Mouse (Mus musculus): ENCODE results near the gene Itgb3.

Gene Itgb3

DNA sequence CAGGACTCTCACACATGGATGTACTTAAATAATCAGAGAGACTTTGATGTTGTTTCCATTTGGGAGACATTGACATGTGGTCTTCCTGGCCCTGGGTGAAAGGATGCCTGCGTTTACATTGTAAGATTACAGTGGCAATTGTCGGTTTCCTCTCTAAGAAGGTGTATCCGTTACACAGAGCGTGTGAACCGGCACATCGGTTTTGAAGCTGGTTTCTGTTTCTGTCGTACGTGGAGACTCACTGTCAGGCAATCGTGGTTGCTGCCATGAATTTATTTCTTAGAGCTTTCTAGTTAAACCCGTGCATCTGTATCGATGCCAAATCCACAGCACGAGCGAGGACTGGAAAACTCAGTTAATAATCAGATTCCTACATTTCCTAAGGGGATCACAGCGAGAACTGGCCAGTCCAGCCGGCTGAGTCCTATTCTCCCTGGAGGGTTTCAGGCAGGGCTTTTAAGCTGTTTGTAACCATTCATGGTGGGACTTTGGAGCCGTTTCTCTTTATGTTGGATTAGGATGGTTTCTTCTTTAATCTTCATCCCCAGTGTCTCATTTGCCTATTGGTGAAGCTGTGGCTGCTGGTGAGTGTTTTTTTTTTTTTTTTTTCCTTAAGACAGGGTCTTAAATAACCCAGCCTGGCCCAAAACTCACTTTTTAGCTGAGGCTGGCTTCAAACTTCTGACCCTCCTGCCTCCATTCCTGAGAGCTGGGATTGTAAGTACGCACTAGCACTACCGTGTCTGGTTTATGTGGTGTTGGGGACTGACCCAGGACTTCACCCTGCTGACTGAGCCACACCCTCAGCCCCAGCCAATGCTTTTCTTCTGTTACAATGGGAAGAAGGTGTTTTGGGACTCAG, 26.1 kb upstream of the Itgb3 start:
- intact Hi-C loops (cut with DNase I): no loop called here

DNA sequence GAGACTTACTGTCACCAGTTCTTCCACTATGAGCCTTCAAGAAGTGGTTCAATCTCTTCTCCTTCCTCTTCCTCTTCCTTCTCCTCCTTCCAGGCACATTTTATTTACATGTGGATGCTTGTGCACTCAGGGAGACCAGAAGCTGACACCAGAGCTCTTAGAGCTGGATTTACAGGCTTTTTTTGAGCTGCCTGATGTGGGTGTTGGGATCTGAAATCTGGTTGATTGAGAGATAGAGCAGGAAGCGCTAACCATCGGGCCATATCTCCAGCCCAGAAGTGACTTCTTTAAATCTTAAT, 25.5 kb upstream of the Itgb3 start:
- intact Hi-C loops (cut with DNase I): no loop called here

GRCm38 (mm10) chr11:104582630-104583364, 25.0 kb upstream of the Itgb3 start:
- intact Hi-C loops (cut with DNase I): no loop called here

DNA sequence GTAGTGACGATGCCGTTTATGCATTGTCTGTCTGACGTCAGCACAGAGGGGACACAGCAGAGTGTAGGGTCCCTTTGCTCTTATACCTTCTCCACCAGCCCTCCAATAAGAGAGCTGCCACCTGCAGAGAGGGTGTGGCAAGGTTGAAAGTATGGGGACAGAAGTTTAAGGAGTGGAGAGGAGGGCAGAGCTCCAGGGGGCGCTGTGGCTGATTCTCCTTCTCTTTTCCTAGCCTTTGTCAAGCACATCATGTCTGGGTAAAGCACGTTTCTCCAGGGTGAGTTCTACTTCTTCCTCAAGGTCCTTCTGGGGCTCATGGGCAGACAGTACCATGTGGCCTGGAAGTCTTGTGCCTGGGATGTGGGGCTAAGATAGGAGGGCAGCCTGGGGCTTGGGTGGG, 22.3 kb upstream of the Itgb3 start:
- intact Hi-C loops (cut with DNase I): no loop called here

- intact Hi-C loops (cut with DNase I): no loop called here
These were observed 19.9 kb upstream of the Itgb3 start for GRCm38 (mm10) chr11:104587904-104588303.

DNA sequence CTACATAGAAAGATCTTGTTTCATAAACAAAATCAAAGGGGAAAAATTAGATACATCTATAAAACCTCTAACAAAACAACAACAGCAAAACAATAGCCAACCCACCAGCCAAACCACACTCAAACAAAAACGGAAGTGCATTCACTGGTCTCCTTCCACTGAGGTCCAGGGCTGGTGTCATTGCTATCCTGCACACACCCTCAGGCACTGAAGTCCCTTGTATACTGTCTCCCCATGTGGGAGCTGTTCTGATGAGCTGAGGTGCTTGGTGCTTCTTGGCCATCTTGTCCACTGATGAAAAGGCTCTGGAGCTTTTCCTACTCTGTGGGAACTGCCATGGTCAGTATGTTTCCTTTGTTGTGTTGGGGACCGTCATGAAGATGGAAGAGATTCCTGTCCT, 19.3 kb upstream of the Itgb3 start:
- intact Hi-C loops (cut with DNase I): no loop called here

GRCm38 (mm10) chr11:104589570-104589969, 18.2 kb upstream of the Itgb3 start:
- intact Hi-C loops (cut with DNase I): no loop called here

DNA sequence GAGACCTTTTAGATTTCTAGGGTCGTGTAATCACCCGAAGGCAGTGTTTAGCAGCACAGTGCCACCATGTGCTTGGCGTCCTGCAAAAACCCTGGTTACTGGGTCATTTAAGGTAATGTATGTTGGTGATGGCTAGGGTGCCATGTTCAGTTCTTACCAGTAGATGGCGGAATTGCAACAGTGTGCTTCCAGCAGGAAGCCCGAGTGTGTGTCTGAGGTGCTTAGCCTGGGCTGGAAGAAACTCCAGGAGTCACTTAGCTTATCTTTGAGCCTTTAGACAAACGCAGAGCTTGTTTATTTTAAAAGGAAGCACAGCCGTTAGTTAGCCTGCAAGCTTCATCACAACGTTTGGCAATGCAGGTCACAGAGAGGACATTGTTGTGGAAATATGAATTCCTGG, 17.7 kb upstream of the Itgb3 start:
- intact Hi-C loops (cut with DNase I): no loop called here

- intact Hi-C loops (cut with DNase I): no loop called here
These were observed 15.5 kb upstream of the Itgb3 start for GRCm38 (mm10) chr11:104592066-104592835.

GRCm38 (mm10) chr11:104596365-104596764, 11.4 kb upstream of the Itgb3 start:
- intact Hi-C loops (cut with DNase I): no loop called here

DNA sequence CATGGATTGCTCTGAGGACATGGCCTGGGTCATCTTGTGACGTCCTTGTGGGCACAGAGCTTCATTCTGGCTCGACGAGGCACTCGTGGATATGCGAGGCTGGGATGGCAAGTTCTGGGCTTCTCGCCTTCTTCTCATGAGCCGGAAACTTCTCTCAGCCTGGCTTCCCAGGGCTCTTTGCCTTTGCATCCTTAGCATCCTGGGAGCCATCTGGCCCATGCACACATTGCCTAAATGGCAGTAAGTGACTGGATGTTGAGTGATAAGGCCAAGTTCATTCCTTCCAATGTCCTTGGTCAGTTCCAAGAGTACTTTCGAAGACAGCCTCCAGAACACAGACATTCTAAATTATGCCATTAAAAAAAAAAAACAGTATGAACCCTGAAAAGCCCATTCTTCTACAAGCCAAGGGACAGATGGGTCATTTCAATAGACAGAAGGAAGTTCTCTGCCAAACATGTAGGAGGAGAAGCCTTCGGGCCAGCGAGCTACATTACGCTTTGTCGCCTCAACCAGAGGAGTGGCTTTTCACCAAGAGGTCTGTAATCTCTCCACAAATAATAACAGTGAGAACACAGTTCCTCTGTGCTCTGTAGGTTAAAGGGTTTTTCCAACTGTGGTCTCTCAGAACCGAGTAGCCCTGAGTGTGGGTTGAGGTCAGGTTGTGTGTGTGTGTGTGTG, 8.4 kb upstream of the Itgb3 start:
- intact Hi-C loops (cut with DNase I): no loop called here

- intact Hi-C loops (cut with DNase I): no loop called here
These were observed 7.1 kb upstream of the Itgb3 start for GRCm38 (mm10) chr11:104600675-104601074.

- intact Hi-C loops (cut with DNase I): no loop called here
These were observed 3.6 kb upstream of the Itgb3 start for GRCm38 (mm10) chr11:104604192-104604591.

GRCm38 (mm10) chr11:104608249-104608920, 585 bp downstream of the Itgb3 start:
- intact Hi-C loops (cut with DNase I): no loop called here

- intact Hi-C loops (cut with DNase I): no loop called here
These were observed 1.4 kb downstream of the Itgb3 start for GRCm38 (mm10) chr11:104609033-104609684.

GRCm38 (mm10) chr11:104609733-104610132, 1.9 kb downstream of the Itgb3 start:
- intact Hi-C loops (cut with DNase I): no loop called here

DNA sequence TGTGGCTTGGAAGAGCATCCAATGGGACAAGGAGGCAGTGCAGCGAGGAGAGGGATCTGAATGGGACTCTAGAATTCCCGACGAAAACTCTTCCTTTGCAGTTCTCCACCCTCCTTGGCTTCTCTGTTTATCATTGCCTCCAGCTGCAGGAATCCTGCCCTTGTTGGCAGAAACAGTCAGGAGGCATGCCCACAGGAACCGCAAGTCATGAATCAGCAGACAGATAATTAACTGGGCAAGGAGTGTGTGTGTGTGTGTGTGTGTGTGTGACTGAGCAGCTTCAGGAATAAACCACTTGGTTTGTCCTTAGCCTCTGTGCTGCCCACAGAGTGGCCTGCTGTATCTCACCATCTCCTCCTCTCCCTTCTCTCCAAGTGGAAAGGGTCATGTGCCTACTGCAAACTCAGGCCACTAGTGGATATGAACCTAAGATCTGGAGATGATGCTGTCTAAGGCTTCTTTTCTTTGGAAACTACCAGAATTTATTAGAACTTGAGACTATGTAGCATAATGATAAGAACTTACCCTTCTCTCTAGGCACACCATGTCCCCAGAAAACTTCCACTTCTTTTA, 3.9 kb downstream of the Itgb3 start:
- intact Hi-C loops (cut with DNase I): no loop called here

DNA sequence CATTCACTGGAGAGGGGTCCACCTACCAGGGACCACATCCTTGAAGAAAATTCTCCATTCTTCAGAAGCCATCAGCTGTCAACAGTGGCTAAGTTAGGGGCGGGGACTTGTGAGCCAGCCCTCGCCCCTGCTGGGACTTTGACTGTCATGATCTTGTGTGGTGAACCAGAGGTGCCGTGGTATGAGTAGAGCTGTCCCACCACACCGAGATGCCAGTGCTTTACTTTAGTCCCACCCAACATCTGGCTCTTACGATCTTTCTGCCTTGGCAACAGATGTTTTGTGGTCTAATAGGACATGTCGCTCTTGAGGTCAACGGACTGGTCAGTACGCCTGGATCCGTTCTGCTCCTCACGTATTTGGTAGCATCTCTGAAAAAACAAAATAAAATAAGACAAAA, 5.8 kb downstream of the Itgb3 start:
- intact Hi-C loops (cut with DNase I): no loop called here

DNA sequence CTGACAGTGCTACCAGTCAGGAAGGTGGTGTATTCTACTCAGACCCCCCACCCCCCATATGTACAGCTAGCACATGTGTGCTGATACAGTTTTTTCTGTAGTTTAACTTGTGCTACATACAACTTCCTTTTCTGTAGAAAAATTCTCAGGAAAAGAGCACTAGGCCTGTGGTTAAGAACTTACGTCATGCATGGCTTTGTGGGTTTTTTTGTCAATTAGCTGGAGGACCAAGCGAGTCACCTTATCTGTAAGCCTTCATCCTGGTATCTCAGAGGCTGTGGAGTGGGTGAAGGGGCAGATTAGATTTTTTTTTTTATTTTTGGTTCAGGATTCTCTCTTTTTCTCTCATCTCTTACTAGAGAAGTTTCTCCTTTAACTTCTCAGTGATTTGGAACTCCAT, 6.3 kb downstream of the Itgb3 start:
- intact Hi-C loops (cut with DNase I): no loop called here

DNA sequence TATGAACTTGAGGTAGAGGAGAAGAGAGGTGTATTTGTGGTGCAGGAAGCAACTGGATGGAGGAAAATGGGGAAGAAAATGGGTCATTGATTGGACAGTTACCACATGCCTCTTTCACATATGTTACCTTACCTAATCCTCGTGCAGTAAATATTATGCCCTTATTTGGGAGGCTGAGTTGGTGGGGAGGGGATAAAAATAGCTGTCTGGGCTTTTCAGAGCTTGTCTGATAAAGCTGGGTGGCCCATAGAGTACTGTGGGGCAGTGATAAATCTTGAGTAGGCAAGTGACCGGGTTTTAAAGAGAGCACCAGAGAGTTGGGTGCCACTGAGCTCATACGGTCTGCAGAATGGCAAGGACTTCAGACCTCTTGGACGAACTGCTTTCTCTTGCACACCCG, 8.4 kb downstream of the Itgb3 start:
- intact Hi-C loops (cut with DNase I): no loop called here
